9 mouse cellular contexts compared by ENCODE assay signal in genomic region chr12:86826420-86827240, GRCm38 (mm10). TPM values are rescaled to one million over a fixed set of nuclear protein-coding genes. Genes with fewer than 3 reads are reported as not detected.
DNase-seq lines count a peak whose midpoint lies in the region; ATAC-seq and TF ChIP-seq lines count a peak whose summit lies in the region.
"Had no signal": no experiment of that assay in that cellular context is flagged by ENCODE, and none has a peak within 500 bp of the region (broad histone marks: within the 10 kb centered on the region; RNA-seq: fewer than 3 reads in every experiment).

No protein-coding gene starts in this region.

- no peak overlapping the region for H3K4me3 ChIP-seq in embryonic facial prominence, embryonic 10.5 days
- no peak overlapping the region for H3K4me3 ChIP-seq in left cerebral cortex, adult 2 months
- no peak overlapping the region for H3K4me3 ChIP-seq in midbrain, embryonic 16.5 days (ENCODE audit: low read depth, low read length)
- H3K4me3 ChIP-seq: megakaryocyte, embryonic 14.5 days had no signal

- peak; percentile 50 for DNase-seq in retina, postnatal 1 day
- DNase-seq in retina, embryonic 14.5 days (ENCODE audit: low spot score) = no peak
- peak; percentile 13 for DNase-seq in embryonic facial prominence, embryonic 10.5 days (ENCODE audit: low spot score)
- DNase-seq in heart, postnatal 10 days = peak; percentile 63 to 71
- peak in 1 of 2 experiments; percentile 74 for DNase-seq in left cerebral cortex, adult 2 months (ENCODE audit: extremely low spot score in 1 of 2, low spot score in 2 of 2)
- no peak for DNase-seq in urinary bladder, postnatal 10 days (ENCODE audit: low spot score)
- no peak for DNase-seq in spleen, postnatal 36 days (ENCODE audit: low spot score in 2 of 2)

- H3K27ac ChIP-seq in embryonic facial prominence, embryonic 10.5 days (replicated peaks) = peak overlapping the region; percentile 57
- peak overlapping the region; percentile 79 for H3K27ac ChIP-seq in left cerebral cortex, adult 2 months
- H3K27ac ChIP-seq in midbrain, embryonic 16.5 days (ENCODE audit: low read length) = peak overlapping the region; percentile 3

- peaks cover 66% of the 10 kb centered on the region for H3K4me1 ChIP-seq in embryonic facial prominence, embryonic 10.5 days
- H3K4me1 ChIP-seq in midbrain, embryonic 16.5 days (ENCODE audit: control insufficient read depth, insufficient read depth, low read length) = peaks cover 53% of the 10 kb centered on the region

- no peak overlapping the region for H3K4me2 ChIP-seq in midbrain, embryonic 16.5 days (ENCODE audit: low read length)

- 67% methylated on average over 13 of the region's 13 CpGs for WGBS in embryonic facial prominence, embryonic 10.5 days
- WGBS in midbrain, embryonic 16.5 days = 38% methylated on average over 13 of the region's 13 CpGs

- H3K9me3 ChIP-seq in embryonic facial prominence, embryonic 10.5 days = no peaks in the 10 kb centered on the region
- H3K9me3 ChIP-seq in midbrain, embryonic 16.5 days (replicated peaks; ENCODE audit: control insufficient read depth, low read length, poor library complexity, severe bottlenecking) = no peaks in the 10 kb centered on the region
- H3K9me3 ChIP-seq: megakaryocyte, embryonic 14.5 days had no signal

- TF ChIP-seq CTCF in left cerebral cortex, adult 2 months (IDR thresholded peaks at IDR 0.05) = no peak

- peaks cover 21% of the 10 kb centered on the region for H3K27me3 ChIP-seq in embryonic facial prominence, embryonic 10.5 days (replicated peaks; ENCODE audit: low read depth, poor library complexity, severe bottlenecking)
- no peaks in the 10 kb centered on the region for H3K27me3 ChIP-seq in midbrain, embryonic 16.5 days (ENCODE audit: control insufficient read depth, insufficient read depth, low read depth, low read length)
- H3K27me3 ChIP-seq: megakaryocyte, embryonic 14.5 days had no signal

- H3K36me3 ChIP-seq in embryonic facial prominence, embryonic 10.5 days (replicated peaks) = no peaks in the 10 kb centered on the region
- H3K36me3 ChIP-seq in midbrain, embryonic 16.5 days (ENCODE audit: control insufficient read depth, insufficient read depth, low read length) = no peaks in the 10 kb centered on the region

- ATAC-seq in midbrain, embryonic 16.5 days = no peak

- H3K9ac ChIP-seq in midbrain, embryonic 16.5 days (ENCODE audit: low read depth, low read length) = no peak overlapping the region

- intact Hi-C loops in heart, postnatal 10 days (cut with DNase I) = no loop called here
- intact Hi-C loops in left cerebral cortex, adult 2 months (cut with DNase I) = loop anchor here (2.0 kb wide), 1 partner anchor 30 kb away; no protein-coding TSS in a partner anchor

RNA-seq across cellular contexts. Expression of gene Irf2bpl, which starts 58.0 kb away (rescaled TPM):
- polyA plus RNA-seq in embryonic facial prominence, embryonic 10.5 days (2016; fragmentation: Nextera tagmentation; extraction: Ambion mirVana) = 13.5 and 17.3 TPM in 2 replicates
- 10 to 100 TPM; 60.3 to 67.5 TPM for total RNA-seq in heart, postnatal 10 days (2021)
- total RNA-seq in left cerebral cortex, adult 2 months (2021) = 10 to 100 TPM; 74.3 to 80.8 TPM
- polyA plus RNA-seq in midbrain, embryonic 16.5 days (2015; fragmentation: Nextera tagmentation; extraction: Ambion mirVana) = 69.3 and 76.9 TPM in 2 replicates

Comparison
In these comparisons a context has a peak if more than half of its experiments do, and no peak if none do; other contexts are left out.
1. DNase-seq: peak in retina, postnatal 1 day (single experiment), embryonic facial prominence, embryonic 10.5 days (single experiment) and heart, postnatal 10 days (2 of 2); none in retina, embryonic 14.5 days (single experiment), urinary bladder, postnatal 10 days (single experiment) and spleen, postnatal 36 days (0 of 2).
2. H3K27ac ChIP-seq: peak in every context shown above with its lines; median percentile 79 in left cerebral cortex, adult 2 months; 57 in embryonic facial prominence, embryonic 10.5 days; 3 in midbrain, embryonic 16.5 days.